Mouse (Mus musculus) E14TG2a.4 (cell line): ENCODE measurements around the gene Jakmip3.

Experiments used
- CTCF ChIP-seq: conservative IDR thresholded peaks from 2 replicates; pipeline ENCODE4 v1.5.1; 2014; ENCODE audit warnings: low read length
- NANOG ChIP-seq: IDR thresholded peaks from 2 replicates; pipeline ENCODE4 v1.6.1; 2014; ENCODE audit warnings: borderline replicate concordance, low read length, mixed read lengths
- POU5F1 ChIP-seq: IDR thresholded peaks from 2 replicates; pipeline ENCODE4 v1.6.1; 2014; ENCODE audit warnings: low read length, borderline replicate concordance

- no peak for TF ChIP-seq CTCF
- TF ChIP-seq NANOG: no peak
- TF ChIP-seq POU5F1: no peak
Observed at GRCm38 (mm10) chr7:139125881-139126280, 185.4 kb downstream of the Jakmip3 start.
